Mouse (Mus musculus) lung, embryonic 16.5 days (tissue): ENCODE measurements around the gene Slc22a6. TPM values are rescaled to one million over a fixed set of nuclear protein-coding genes. Genes with fewer than 3 reads are reported as not detected.

Experiments used
- ATAC-seq: fragments of 200-750 bp; cut with Nextera tagmentation; 2 replicates; pipeline ENCODE4 v1.8.0; 2017; ENCODE audit warnings: low read depth, mild to moderate bottlenecking, moderate library complexity
- H3K27ac ChIP-seq: fragments of 300-500 bp; sonication (generic); 2 replicates; pipeline ENCODE4 v1.5.1; 2014; ENCODE audit warnings: mild to moderate bottlenecking, control low read depth, low read length
- H3K27me3 ChIP-seq: fragments of 300-500 bp; sonication (generic); 2 replicates; pipeline ENCODE4 v1.6.1; 2014; ENCODE audit warnings: low read depth, low read length, mixed read lengths; ENCODE audit not compliant: control insufficient read depth, insufficient read depth
- H3K36me3 ChIP-seq: fragments of 300-500 bp; sonication (generic); 2 replicates; pipeline ENCODE4 v1.6.1; 2014; ENCODE audit warnings: low read length; ENCODE audit not compliant: control insufficient read depth, insufficient read depth
- H3K4me1 ChIP-seq: fragments of 300-500 bp; sonication (generic); replicated peaks from 2 replicates; pipeline ENCODE4 v1.6.1; 2014; ENCODE audit warnings: low read length, mixed read lengths; ENCODE audit not compliant: control insufficient read depth, insufficient read depth
- H3K4me2 ChIP-seq: fragments of 300-500 bp; sonication (generic); 2 replicates; pipeline ENCODE4 v1.6.1; 2014; ENCODE audit warnings: low read depth, low read length, control low read depth
- H3K4me3 ChIP-seq: fragments of 300-500 bp; sonication (generic); 2 replicates; pipeline ENCODE4 v1.5.1; 2014; ENCODE audit warnings: mild to moderate bottlenecking, low read length, control low read depth
- H3K9ac ChIP-seq: fragments of 300-500 bp; sonication (generic); 2 replicates; pipeline ENCODE4 v1.6.1; 2014; ENCODE audit warnings: low read length, control low read depth
- H3K9me3 ChIP-seq: fragments of 300-500 bp; sonication (generic); 2 replicates; pipeline ENCODE4 v1.6.1; 2016; ENCODE audit warnings: low read length; ENCODE audit not compliant: control insufficient read depth
- WGBS: fragments of 180-500 bp; shearing (Covaris S2); extraction: QIAGEN DNeasy Blood & Tissue Kit; methylation state at CpG from one replicate; pipeline ENCODE4 v1.1.7; 2014; 5-methylcytosine and 5-hydroxymethylcytosine counted together
- polyA plus RNA-seq: library from polyadenylated mRNA; unstranded; fragments of >200 nt; fragmentation: Nextera tagmentation; extraction: Ambion mirVana; gene quantifications from 2 replicates; pipeline ENCODE4 v1.2.1, GENCODE M21; 2015

The Slc22a6 gene
- polyA plus RNA-seq, 1 experiment from 2014 or later = not detected

GRCm38 (mm10) chr19:8601922-8602321, 15.9 kb upstream of the Slc22a6 start:
- Histone ChIP-seq H3K9me3 (no peaks in the 10 kb centered on the region), H3K27ac (no peak overlapping the region), H3K4me3 (no peak overlapping the region), H3K36me3 (no peaks in the 10 kb centered on the region), H3K27me3 (no peaks in the 10 kb centered on the region), H3K9ac (no peak overlapping the region), H3K4me1 (no peaks in the 10 kb centered on the region), H3K4me2 (no peak overlapping the region)
- ATAC-seq = no peak

DNA sequence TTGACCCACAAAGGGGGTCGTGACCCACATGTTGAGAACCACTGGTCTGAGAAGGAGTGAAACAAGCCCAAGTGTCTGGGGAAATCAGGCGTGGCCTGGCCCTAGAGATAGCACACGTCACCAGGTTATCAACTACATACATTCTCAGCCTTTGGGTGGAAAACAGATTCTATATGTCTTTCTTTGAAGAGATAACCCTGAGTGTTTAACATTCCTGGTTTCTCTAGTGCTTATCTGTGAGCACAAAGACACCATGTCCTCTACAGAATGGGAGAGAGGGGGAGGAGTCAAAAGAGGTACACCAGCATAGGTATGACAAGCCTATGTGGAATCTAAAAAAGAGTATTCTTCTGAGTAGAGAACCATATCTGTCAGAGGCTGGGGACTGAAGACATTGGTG, 14.9 kb upstream of the Slc22a6 start:
- H3K9me3 ChIP-seq = no peaks in the 10 kb centered on the region
- WGBS = 37% methylated on average over 3 of the region's 3 CpGs
- no peak overlapping the region for H3K27ac ChIP-seq
- no peak for ATAC-seq
- H3K36me3 ChIP-seq = no peaks in the 10 kb centered on the region
- H3K4me1 ChIP-seq = no peaks in the 10 kb centered on the region
- no peak overlapping the region for H3K4me2 ChIP-seq
- no peaks in the 10 kb centered on the region for H3K27me3 ChIP-seq
- no peak overlapping the region for H3K4me3 ChIP-seq
- no peak overlapping the region for H3K9ac ChIP-seq

- Histone ChIP-seq H3K9me3 (no peaks in the 10 kb centered on the region), H3K27me3 (no peaks in the 10 kb centered on the region), H3K4me3 (no peak overlapping the region), H3K36me3 (no peaks in the 10 kb centered on the region), H3K27ac (no peak overlapping the region), H3K4me1 (no peaks in the 10 kb centered on the region), H3K9ac (no peak overlapping the region), H3K4me2 (no peak overlapping the region)
- ATAC-seq = no peak
- 92% methylated on average over 8 of the region's 8 CpGs for WGBS
Observed at GRCm38 (mm10) chr19:8604536-8605240, 13.2 kb upstream of the Slc22a6 start.

DNA sequence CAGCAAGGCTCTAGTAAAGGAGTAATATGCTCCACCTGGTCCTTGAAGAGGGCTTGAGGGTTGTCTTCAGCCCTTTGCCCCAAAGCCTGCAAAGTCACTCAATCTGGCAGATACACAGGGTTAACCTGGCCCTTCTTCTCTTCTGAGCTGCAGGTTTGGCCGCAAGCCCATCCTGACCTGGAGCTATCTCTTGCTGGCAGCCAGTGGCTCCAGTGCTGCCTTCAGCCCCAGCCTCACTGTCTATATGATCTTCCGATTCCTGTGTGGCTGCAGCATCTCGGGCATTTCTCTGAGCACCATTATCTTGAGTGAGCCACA, 12.6 kb upstream of the Slc22a6 start:
- no peak overlapping the region for H3K9ac ChIP-seq
- H3K27me3 ChIP-seq = no peaks in the 10 kb centered on the region
- no peak overlapping the region for H3K4me3 ChIP-seq
- H3K4me1 ChIP-seq = no peaks in the 10 kb centered on the region
- WGBS = 87% methylated on average over 3 of the region's 3 CpGs
- ATAC-seq = no peak
- H3K36me3 ChIP-seq = no peaks in the 10 kb centered on the region
- H3K4me2 ChIP-seq = no peak overlapping the region
- no peak overlapping the region for H3K27ac ChIP-seq
- no peaks in the 10 kb centered on the region for H3K9me3 ChIP-seq

GRCm38 (mm10) chr19:8611358-8612123, 6.3 kb upstream of the Slc22a6 start:
- H3K36me3 ChIP-seq = no peaks in the 10 kb centered on the region
- peak; percentile 47; the same call in 1 of the 2 replicates for ATAC-seq
- no peaks in the 10 kb centered on the region for H3K27me3 ChIP-seq
- WGBS = 63% methylated on average over 8 of the region's 8 CpGs
- H3K4me1 ChIP-seq = no peaks in the 10 kb centered on the region
- H3K4me2 ChIP-seq = no peak overlapping the region
- no peaks in the 10 kb centered on the region for H3K9me3 ChIP-seq
- no peak overlapping the region for H3K4me3 ChIP-seq
- H3K27ac ChIP-seq = no peak overlapping the region
- H3K9ac ChIP-seq = no peak overlapping the region

DNA sequence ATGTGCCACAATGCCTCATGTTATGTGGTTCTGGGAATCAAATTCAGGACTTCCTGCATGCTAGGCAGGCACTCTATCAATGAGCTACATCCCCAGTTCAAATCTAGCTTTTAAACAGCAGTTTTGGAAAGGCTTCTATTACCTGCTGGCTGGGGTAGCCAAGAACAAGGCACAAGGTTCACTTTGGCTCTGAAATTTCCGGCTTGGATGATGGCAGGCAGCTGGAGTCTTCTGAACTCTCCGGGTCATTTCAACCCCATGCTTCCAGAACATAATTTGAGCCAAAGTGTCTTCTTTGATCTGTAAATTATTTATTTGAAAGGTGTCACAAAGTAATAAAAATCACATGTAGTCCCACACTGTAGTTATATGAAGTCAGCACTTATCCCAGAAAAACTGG, 4.7 kb upstream of the Slc22a6 start:
- H3K9ac ChIP-seq = no peak overlapping the region
- H3K4me2 ChIP-seq = no peak overlapping the region
- no peak overlapping the region for H3K27ac ChIP-seq
- no peaks in the 10 kb centered on the region for H3K4me1 ChIP-seq
- H3K36me3 ChIP-seq = no peaks in the 10 kb centered on the region
- no peak for ATAC-seq
- H3K4me3 ChIP-seq = no peak overlapping the region
- H3K9me3 ChIP-seq = no peaks in the 10 kb centered on the region
- H3K27me3 ChIP-seq = no peaks in the 10 kb centered on the region
- 61% methylated on average over 2 of the region's 2 CpGs for WGBS

DNA sequence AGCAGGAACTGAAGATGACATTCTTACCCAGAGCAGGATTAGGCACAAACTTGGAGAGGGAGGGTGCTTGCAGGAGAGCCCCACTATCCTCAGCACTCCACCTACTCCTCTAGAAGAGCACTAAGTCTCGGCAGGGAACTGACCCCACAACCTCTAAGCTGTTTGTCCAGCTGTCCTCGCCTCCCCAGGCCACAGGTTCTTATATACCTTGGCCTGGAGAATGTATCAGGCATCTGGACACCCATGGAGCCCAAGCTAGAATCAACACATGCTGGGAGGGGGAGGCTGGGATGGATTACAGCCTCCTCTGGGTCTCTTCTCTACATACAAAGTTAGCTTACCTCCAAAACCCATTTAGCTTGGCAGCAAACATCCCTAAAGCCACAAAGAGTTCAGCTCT, 3.5 kb upstream of the Slc22a6 start:
- no peaks in the 10 kb centered on the region for H3K4me1 ChIP-seq
- ATAC-seq = no peak
- no peaks in the 10 kb centered on the region for H3K36me3 ChIP-seq
- no peak overlapping the region for H3K27ac ChIP-seq
- no peak overlapping the region for H3K9ac ChIP-seq
- 21% methylated on average over 2 of the region's 2 CpGs for WGBS
- no peaks in the 10 kb centered on the region for H3K9me3 ChIP-seq
- no peak overlapping the region for H3K4me2 ChIP-seq
- no peak overlapping the region for H3K4me3 ChIP-seq
- no peaks in the 10 kb centered on the region for H3K27me3 ChIP-seq

DNA sequence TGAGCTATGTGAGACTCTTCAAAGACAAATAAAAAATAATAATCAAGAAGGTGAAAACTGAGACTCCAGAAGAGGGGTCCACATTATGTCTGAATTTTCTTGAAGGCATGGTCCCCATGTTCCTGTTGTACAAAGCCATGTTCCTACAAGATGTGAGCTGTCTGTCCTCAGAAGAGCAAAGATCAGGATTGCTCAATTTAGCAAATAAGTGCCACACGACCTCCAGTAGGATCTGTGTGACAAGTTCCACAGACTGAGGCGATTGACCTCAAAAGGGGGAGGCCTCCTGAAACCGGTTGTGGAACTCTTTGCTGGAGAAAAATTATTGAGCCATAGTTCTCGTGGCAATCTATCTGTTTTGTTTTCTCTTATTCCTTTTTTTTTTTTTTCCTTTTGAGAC, 1.5 kb upstream of the Slc22a6 start:
- 44% methylated on average over 4 of the region's 4 CpGs for WGBS
- Histone ChIP-seq H3K27ac (no peak overlapping the region), H3K4me3 (no peak overlapping the region), H3K9me3 (no peaks in the 10 kb centered on the region), H3K4me1 (no peaks in the 10 kb centered on the region), H3K36me3 (no peaks in the 10 kb centered on the region), H3K27me3 (no peaks in the 10 kb centered on the region), H3K4me2 (no peak overlapping the region), H3K9ac (no peak overlapping the region)
- no peak for ATAC-seq

GRCm38 (mm10) chr19:8621098-8621497, 3.3 kb downstream of the Slc22a6 start:
- H3K4me1 ChIP-seq = no peaks in the 10 kb centered on the region
- no peaks in the 10 kb centered on the region for H3K9me3 ChIP-seq
- 87% methylated on average over 7 of the region's 7 CpGs for WGBS
- H3K9ac ChIP-seq = no peak overlapping the region
- no peak overlapping the region for H3K27ac ChIP-seq
- no peak for ATAC-seq
- H3K4me2 ChIP-seq = no peak overlapping the region
- no peaks in the 10 kb centered on the region for H3K36me3 ChIP-seq
- H3K4me3 ChIP-seq = no peak overlapping the region
- H3K27me3 ChIP-seq = no peaks in the 10 kb centered on the region
